Mouse (Mus musculus) layer of hippocampus, adult 2 months (tissue): ENCODE results near the gene Sfrp2. TPM values are rescaled to one million over a fixed set of nuclear protein-coding genes. Genes with fewer than 3 reads are reported as not detected.

Source experiments
- DNase-seq, 2 experiments: peaks; one replicate each; pipeline ENCODE4 v3.0.0; 2022; ENCODE audit warnings: low spot score in 2 of 2
- H3K27ac ChIP-seq: fragments of 200-600 bp; 2 replicates; pipeline ENCODE4 v1.8.1; 2022
- H3K4me3 ChIP-seq: fragments of 200-600 bp; 2 replicates; pipeline ENCODE4 v1.8.1; 2022; ENCODE audit warnings: mild to moderate bottlenecking
- CTCF ChIP-seq: fragments of 200-600 bp; conservative IDR thresholded peaks from 2 replicates; pipeline ENCODE4 v1.8.1; 2022; ENCODE audit warnings: antibody characterized with exemption, mild to moderate bottlenecking, moderate library complexity
- total RNA-seq, 2 experiments: library from RNA; stranded (reverse); gene quantifications; 2 replicates each; pipeline ENCODE4 v1.2.3; 2021

The Sfrp2 gene
- total RNA-seq, 2 experiments from 2014 or later: 0.90 to 1.2 TPM

DNA sequence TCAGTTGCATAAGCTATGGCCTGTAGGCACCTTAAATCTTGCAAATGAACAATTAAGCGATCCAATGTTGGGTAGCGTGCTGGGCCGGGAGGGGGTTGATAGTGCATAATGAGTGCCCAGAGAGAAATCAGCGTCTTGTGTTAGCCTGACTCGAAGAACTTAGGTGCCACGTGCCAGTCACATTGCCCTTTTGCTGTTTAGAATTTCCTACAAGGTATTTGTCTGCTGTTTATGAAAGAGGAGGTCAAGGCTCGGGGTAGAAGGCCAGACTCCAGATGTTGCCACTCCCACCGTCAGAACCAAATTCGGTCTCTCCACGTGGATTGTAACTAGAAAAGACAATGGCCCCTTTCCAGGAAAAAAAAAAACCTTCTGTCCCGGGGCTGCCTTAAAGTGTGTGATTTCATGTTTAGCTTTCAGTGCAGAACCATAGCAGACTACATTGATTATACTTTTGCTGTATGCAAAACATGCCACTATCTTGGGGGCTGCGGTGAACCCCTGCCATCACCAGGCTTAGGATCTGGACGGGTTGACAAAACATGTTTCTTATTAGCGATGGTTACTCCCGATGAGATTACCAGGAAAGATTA is 11.0 kb upstream of the Sfrp2 start:
- H3K27ac ChIP-seq: no peak overlapping the region
- TF ChIP-seq CTCF: no peak
- DNase-seq: no peak
- no peak overlapping the region for H3K4me3 ChIP-seq

DNA sequence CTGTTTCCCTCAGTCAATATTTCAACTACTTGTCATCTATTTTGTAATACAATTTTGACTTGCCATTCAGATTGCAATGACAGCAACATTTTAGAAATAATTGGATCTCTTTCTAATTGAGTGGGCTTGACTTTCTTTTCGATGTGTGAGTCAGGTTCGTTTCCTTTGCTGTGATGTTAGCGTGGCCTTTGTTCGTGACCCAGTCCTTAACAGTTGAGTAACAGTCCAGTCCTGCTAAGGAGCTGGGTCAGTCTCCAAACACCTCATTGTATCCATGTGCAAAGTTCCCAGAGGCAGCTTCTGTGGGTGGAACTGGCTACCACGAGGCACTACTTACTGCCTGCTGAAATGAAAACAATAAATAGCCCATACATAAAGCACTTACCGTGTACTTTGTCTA is 10.5 kb upstream of the Sfrp2 start:
- Histone ChIP-seq H3K27ac (no peak overlapping the region), H3K4me3 (no peak overlapping the region)
- no peak for DNase-seq
- no peak for TF ChIP-seq CTCF

DNA sequence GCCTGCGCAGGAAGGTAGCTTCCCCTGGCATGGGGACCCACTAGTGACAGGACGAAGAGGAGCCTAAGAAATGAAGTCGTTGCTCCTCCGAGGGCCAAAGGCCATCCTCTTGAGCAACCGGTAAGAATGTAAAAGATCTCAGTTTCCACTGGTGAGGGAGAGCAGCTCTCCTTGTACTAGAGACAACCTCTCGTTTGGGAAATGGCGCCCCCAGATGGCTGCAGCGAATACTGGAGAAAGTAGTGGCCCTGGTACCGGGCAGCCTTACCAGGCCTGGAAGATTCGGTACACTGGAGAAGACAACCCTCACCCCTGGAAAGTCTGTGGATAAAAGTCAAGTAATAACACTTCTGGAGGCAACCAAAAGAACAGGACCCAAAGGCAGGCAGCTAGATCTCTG is 3.8 kb upstream of the Sfrp2 start:
- Histone ChIP-seq H3K27ac (no peak overlapping the region), H3K4me3 (no peak overlapping the region)
- 0 out of 2 replicates have a peak, but pooled peaks have one; percentile 17 for TF ChIP-seq CTCF
- DNase-seq: no peak

DNA sequence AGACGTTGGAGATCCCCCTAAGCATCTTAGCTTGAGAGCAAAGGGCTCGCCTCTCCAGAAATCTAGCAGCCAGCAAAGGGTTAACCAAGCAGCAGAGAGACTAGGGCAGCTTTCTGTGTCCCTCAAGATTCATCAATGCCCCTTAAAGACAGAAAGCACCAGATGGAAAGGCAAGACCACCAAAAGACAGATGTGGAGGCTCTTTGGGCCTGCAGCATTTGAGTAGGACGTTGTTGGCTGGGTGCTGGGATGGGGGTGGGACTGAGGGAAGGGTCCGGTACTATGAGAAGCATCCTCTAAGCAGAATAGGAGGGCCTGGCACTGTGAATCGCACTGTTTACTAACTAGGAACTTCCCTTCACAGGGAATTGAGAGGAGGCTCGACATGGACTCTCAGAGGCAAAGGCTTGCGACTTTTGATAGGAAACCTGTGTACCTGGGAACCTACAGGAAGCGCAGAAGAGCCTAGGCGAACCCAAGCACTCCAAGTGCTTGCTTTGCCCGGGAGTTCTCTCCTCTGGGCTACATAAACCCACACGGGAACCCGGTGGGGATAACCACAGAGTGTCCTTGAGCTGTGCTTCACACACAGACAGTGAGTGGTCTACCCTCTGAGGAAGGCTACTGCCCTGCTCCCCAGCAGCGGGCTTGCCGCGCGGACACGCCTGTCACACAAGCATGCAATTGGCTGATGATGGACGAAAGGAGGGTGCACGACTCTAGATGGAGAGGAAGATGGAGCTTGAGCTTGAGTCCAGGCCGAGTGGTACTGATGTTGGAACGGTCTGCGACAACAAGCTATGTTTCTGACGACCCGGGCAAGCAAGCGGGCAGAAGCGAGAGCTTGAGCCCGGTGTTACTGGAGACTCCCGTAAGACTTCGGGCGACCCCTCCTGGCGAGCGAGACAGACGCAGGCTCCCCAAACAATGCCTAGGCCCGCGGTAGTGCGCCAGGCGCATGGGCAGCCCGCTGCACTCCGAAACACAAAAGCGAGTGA is 2.3 kb upstream of the Sfrp2 start:
- peak; percentile 56 to 66 for DNase-seq
- H3K27ac ChIP-seq: no peak overlapping the region
- peak; percentile 89 for TF ChIP-seq CTCF
- H3K4me3 ChIP-seq: peak overlapping the region; percentile 55

DNA sequence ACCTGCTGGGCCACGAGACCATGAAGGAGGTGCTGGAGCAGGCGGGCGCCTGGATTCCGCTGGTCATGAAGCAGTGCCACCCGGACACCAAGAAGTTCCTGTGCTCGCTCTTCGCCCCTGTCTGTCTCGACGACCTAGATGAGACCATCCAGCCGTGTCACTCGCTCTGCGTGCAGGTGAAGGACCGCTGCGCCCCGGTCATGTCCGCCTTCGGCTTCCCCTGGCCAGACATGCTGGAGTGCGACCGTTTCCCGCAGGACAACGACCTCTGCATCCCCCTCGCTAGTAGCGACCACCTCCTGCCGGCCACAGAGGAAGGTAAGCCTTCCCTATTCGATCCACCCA is 577 bp downstream of the Sfrp2 start:
- no peak overlapping the region for H3K27ac ChIP-seq
- DNase-seq: no peak
- peak overlapping the region; percentile 54 for H3K4me3 ChIP-seq
- no peak for TF ChIP-seq CTCF

DNA sequence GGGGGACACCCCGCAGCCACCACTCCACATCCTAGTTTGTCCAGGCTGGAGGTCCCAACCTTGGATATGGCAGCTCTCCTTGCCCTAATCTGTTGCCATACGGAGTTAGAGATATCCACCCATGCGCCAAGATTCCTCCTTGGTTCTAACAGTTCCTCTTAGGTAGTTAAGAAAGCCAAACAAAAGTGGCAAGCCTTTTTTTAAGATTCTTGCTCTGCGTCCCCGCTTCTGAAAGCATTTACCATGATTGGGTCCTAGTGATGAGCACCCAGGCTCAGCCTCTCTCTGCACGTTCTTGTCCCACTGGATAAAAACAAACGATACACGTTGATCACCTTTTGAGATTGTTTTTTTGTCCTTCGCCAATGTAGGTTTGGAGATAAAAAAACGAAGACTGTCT is 1.0 kb downstream of the Sfrp2 start:
- DNase-seq: no peak
- no peak for TF ChIP-seq CTCF
- H3K27ac ChIP-seq: no peak overlapping the region
- no peak overlapping the region for H3K4me3 ChIP-seq

DNA sequence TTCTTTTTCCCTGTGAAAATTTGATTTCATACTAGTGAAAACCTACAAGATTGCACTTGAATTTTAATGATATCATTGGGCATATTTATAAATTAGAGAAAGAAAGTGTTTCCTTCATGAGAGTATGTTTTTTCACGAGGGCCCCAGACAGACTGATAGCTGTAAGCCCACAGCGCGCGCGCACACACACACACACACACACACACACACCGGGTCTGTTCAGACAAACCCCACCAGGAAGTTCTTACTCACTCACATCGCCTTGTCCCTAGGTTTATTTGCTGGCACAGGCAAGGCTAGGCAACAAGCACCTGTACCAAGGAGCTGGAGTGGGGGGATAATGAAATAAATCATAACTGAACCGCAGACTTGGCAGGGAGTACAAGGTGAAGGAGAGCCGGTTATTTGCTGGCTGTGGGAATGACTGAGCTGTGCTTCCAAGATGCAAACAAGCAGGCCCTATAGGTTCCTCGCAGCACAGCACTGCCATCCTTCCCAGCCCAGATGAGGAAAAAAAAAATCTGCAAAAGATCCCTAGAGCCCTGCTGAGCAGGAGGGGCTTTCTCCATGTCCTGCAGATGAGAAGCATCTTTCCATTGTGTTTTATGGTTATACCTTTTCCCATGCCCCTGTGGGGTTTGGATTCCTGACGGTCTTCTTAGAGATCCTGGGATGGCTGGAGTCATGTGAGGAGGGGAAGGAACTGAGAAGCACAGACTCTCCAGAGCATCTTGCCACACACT is 2.3 kb downstream of the Sfrp2 start:
- TF ChIP-seq CTCF: no peak
- no peak overlapping the region for H3K4me3 ChIP-seq
- DNase-seq: no peak
- H3K27ac ChIP-seq: no peak overlapping the region

DNA sequence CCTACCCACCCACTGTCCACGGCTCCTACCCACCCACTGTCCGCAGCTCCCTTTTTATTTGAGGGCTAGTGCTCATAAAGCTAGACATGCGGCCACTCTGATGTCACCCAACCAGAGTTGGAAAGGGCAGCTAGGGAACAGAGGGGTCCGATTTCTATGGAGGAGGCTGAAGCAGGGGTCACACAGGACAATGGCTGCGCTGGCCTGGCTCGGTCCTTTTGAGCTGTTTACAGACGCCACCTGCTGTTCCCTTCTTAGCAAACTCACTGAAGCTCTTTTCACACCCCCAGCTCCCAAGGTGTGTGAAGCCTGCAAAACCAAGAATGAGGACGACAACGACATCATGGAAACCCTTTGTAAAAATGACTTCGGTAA is 2.9 kb downstream of the Sfrp2 start:
- no peak for DNase-seq
- no peak overlapping the region for H3K4me3 ChIP-seq

DNA sequence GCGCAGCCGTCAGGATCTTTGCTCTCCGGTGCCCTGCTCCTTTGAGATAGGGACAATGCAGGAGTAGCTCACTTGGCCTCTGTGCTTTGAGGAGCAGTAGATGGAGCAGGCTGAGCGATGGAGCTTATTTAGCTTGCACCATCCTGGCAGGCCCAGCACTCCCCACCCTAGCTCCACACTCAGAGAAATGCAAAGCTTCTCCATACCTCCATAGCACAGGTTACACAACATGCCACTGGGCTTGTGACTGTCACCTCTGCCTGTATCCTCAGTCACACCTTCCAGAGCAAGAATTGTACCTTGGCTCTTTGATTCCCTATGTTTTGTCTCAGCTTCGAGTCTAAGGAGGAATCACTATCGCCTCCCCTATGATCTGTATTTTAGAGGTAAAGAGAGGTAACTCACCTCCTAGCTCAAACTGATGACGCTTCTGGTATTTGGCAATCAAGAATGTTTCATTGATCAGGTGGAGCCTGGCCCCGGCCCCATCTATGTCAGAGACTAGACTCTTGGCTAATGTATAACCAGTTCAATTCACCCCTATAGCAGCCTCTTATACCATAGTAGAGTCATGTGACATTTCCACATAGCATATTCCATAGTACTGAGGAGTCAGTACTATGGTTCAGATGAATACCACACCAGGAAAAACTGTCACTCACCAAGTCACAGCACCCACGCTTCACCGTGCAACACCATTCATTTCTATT is 5.2 kb downstream of the Sfrp2 start:
- Histone ChIP-seq H3K27ac (no peak overlapping the region), H3K4me3 (no peak overlapping the region)
- no peak for TF ChIP-seq CTCF
- DNase-seq: no peak

More for the DNA sequence above, 2.9 kb downstream of the Sfrp2 start:
- peak; percentile 35 for TF ChIP-seq CTCF
- H3K27ac ChIP-seq: no peak overlapping the region

DNA sequence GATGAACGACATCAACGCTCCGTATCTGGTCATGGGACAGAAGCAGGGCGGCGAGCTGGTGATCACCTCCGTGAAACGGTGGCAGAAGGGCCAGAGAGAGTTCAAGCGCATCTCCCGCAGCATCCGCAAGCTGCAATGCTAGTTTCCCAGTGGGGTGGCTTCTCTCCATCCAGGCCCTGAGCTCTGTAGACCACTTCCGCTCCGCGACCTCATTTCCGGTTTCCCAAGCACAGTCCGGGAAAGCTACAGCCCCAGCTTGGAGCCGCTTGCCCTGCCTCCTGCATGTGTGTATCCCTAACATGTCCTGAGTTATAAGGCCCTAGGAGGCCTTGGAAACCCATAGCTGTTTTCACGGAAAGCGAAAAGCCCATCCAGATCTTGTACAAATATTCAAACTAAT is 7.2 kb downstream of the Sfrp2 start:
- Histone ChIP-seq H3K4me3 (no peak overlapping the region), H3K27ac (no peak overlapping the region)
- TF ChIP-seq CTCF: no peak
- no peak for DNase-seq

DNA sequence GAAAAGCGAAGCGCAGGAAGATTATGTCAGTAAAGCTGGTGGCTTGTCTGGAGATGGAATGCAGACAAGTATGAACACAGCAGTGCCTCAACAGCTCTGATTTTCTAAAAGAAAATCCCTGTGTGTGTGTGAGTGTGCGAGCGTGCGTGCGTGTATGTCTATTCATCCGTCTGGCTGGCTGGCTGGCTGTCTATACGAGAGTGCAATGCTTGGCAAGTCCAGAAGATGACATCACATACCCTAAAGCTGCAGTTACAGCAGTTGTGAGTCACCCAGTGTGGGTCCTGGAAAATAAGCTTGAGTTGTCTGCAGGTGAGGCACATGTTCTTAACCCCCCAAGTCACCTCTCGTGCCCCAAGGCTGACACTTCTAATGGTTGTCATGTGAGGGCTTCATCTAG is 9.3 kb downstream of the Sfrp2 start:
- DNase-seq: no peak
- no peak for TF ChIP-seq CTCF
- Histone ChIP-seq H3K4me3 (no peak overlapping the region), H3K27ac (no peak overlapping the region)

DNA sequence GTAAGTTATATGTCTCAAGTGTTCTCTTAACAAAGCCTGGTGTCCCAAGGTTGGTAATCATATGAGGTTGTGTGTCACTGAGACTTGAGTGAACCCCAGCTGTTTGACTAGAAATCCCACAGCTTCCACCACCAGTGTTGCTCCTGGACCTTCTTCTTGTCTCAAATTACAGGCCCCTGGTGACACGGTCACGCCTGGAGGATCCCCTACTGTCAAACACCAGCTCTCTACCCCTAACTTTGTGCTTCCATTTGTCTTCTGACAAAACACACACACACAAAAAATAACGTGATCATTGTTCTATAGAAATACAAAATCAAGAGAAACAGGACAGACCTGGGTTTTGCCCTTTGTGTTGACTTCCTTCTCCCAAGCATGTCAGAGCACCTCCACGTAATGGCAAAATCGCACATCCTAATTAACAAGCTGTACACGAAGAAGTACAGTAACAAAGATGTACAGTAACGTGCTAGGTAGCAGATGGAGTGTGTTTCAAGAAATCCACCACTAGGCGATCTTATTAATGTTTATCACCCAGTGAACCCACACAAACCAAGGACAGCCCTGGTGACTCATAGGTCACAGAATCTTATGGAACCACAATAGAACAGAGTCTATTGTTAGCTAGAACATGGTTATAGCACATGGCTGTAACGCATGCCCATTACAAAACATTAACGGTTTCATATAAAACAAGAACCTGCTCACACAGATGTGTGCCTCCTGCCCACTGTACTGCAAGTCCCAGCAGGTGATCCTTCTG is 15.5 kb downstream of the Sfrp2 start:
- no peak for DNase-seq
- Histone ChIP-seq H3K4me3 (no peak overlapping the region), H3K27ac (no peak overlapping the region)
- TF ChIP-seq CTCF: no peak
